Mouse (Mus musculus): Measurements from ENCODE around the gene Nufip2. TPM values are rescaled to one million over a fixed set of nuclear protein-coding genes. Genes with fewer than 3 reads are reported as not detected.

Gene Nufip2
- polyA plus RNA-seq, 1 experiment from 2014 or later: 3.8 TPM

- no peak for ATAC-seq
Observed at GRCm38 (mm10) chr11:77775701-77776400, 89.9 kb downstream of the Nufip2 start.

GRCm38 (mm10) chr11:77777436-77777835, 91.5 kb downstream of the Nufip2 start:
- 92% methylated on average over 17 of the region's 17 CpGs for WGBS
- peaks cover 21% of the 10 kb centered on the region for H3K4me1 ChIP-seq (ENCODE audit: control insufficient read depth, insufficient read depth, low read length)
- H3K4me2 ChIP-seq (ENCODE audit: low read depth, low read length): no peak overlapping the region

More at GRCm38 (mm10) chr11:77775701-77776400, 89.9 kb downstream of the Nufip2 start:
- WGBS: 58% methylated on average over 9 of the region's 9 CpGs
- Histone ChIP-seq H3K4me2 (ENCODE audit: low read depth, low read length) (no peak overlapping the region), H3K9me3 (ENCODE audit: control insufficient read depth, low read length) (no peaks in the 10 kb centered on the region), H3K9ac (ENCODE audit: low read depth, low read length) (no peak overlapping the region), H3K4me3 (ENCODE audit: low read length) (no peak overlapping the region), H3K36me3 (ENCODE audit: control insufficient read depth, insufficient read depth, low read length) (peaks cover 9% of the 10 kb centered on the region; the same call in 1 of the 2 replicates), H3K27ac (ENCODE audit: low read length) (no peak overlapping the region), H3K4me1 (ENCODE audit: control insufficient read depth, insufficient read depth, low read length) (peaks cover 10% of the 10 kb centered on the region; the same call in 1 of the 2 replicates), H3K27me3 (replicated peaks; ENCODE audit: control insufficient read depth, insufficient read depth, low read length) (no peaks in the 10 kb centered on the region)

GRCm38 (mm10) chr11:77777937-77778336, 92.0 kb downstream of the Nufip2 start:
- H3K27ac ChIP-seq (ENCODE audit: low read length): no peak overlapping the region
- ATAC-seq: no peak
- H3K36me3 ChIP-seq (ENCODE audit: control insufficient read depth, insufficient read depth, low read length): peaks cover 9% of the 10 kb centered on the region; the same call in 1 of the 2 replicates
- H3K9me3 ChIP-seq (ENCODE audit: control insufficient read depth, low read length): no peaks in the 10 kb centered on the region
- H3K9ac ChIP-seq (ENCODE audit: low read depth, low read length): no peak overlapping the region
- H3K27me3 ChIP-seq (replicated peaks; ENCODE audit: control insufficient read depth, insufficient read depth, low read length): no peaks in the 10 kb centered on the region
- peaks cover 19% of the 10 kb centered on the region for H3K4me1 ChIP-seq (ENCODE audit: control insufficient read depth, insufficient read depth, low read length)
- H3K4me2 ChIP-seq (ENCODE audit: low read depth, low read length): no peak overlapping the region
- WGBS: 93% methylated on average over 17 of the region's 17 CpGs
- no peak overlapping the region for H3K4me3 ChIP-seq (ENCODE audit: low read length)

More at GRCm38 (mm10) chr11:77777436-77777835, 91.5 kb downstream of the Nufip2 start:
- no peaks in the 10 kb centered on the region for H3K27me3 ChIP-seq (replicated peaks; ENCODE audit: control insufficient read depth, insufficient read depth, low read length)
- H3K36me3 ChIP-seq (ENCODE audit: control insufficient read depth, insufficient read depth, low read length): peaks cover 9% of the 10 kb centered on the region; the same call in 1 of the 2 replicates
- H3K4me3 ChIP-seq (ENCODE audit: low read length): no peak overlapping the region
- ATAC-seq: no peak
- H3K9me3 ChIP-seq (ENCODE audit: control insufficient read depth, low read length): no peaks in the 10 kb centered on the region
- no peak overlapping the region for H3K9ac ChIP-seq (ENCODE audit: low read depth, low read length)
- no peak overlapping the region for H3K27ac ChIP-seq (ENCODE audit: low read length)

- H3K4me3 ChIP-seq (ENCODE audit: low read length): no peak overlapping the region
- H3K27ac ChIP-seq (ENCODE audit: low read length): no peak overlapping the region
- peaks cover 28% of the 10 kb centered on the region for H3K4me1 ChIP-seq (ENCODE audit: control insufficient read depth, insufficient read depth, low read length)
- no peak for ATAC-seq
- no peaks in the 10 kb centered on the region for H3K27me3 ChIP-seq (replicated peaks; ENCODE audit: control insufficient read depth, insufficient read depth, low read length)
- no peak overlapping the region for H3K9ac ChIP-seq (ENCODE audit: low read depth, low read length)
- H3K36me3 ChIP-seq (ENCODE audit: control insufficient read depth, insufficient read depth, low read length): peaks cover 9% of the 10 kb centered on the region; the same call in 1 of the 2 replicates
- H3K4me2 ChIP-seq (ENCODE audit: low read depth, low read length): no peak overlapping the region
- H3K9me3 ChIP-seq (ENCODE audit: control insufficient read depth, low read length): no peaks in the 10 kb centered on the region
- WGBS: 84% methylated on average over 1 of the region's 1 CpGs
Observed at GRCm38 (mm10) chr11:77779240-77779639, 93.3 kb downstream of the Nufip2 start.

- 69% methylated on average over 7 of the region's 7 CpGs for WGBS
- H3K4me3 ChIP-seq (ENCODE audit: low read length): no peak overlapping the region
- H3K9me3 ChIP-seq (ENCODE audit: control insufficient read depth, low read length): no peaks in the 10 kb centered on the region
- peaks cover 9% of the 10 kb centered on the region; the same call in 1 of the 2 replicates for H3K36me3 ChIP-seq (ENCODE audit: control insufficient read depth, insufficient read depth, low read length)
- peaks cover 44% of the 10 kb centered on the region for H3K4me1 ChIP-seq (ENCODE audit: control insufficient read depth, insufficient read depth, low read length)
- no peak for ATAC-seq
- H3K27ac ChIP-seq (ENCODE audit: low read length): no peak overlapping the region
- H3K4me2 ChIP-seq (ENCODE audit: low read depth, low read length): no peak overlapping the region
- H3K9ac ChIP-seq (ENCODE audit: low read depth, low read length): no peak overlapping the region
- no peaks in the 10 kb centered on the region for H3K27me3 ChIP-seq (replicated peaks; ENCODE audit: control insufficient read depth, insufficient read depth, low read length)
Observed at GRCm38 (mm10) chr11:77781088-77781487, 95.1 kb downstream of the Nufip2 start.

- no peaks in the 10 kb centered on the region for H3K9me3 ChIP-seq (ENCODE audit: control insufficient read depth, low read length)
- no peak overlapping the region for H3K4me2 ChIP-seq (ENCODE audit: low read depth, low read length)
- H3K4me3 ChIP-seq (ENCODE audit: low read length): no peak overlapping the region
- ATAC-seq: no peak
- no peaks in the 10 kb centered on the region for H3K27me3 ChIP-seq (replicated peaks; ENCODE audit: control insufficient read depth, insufficient read depth, low read length)
- peaks cover 9% of the 10 kb centered on the region; the same call in 1 of the 2 replicates for H3K36me3 ChIP-seq (ENCODE audit: control insufficient read depth, insufficient read depth, low read length)
- no peak overlapping the region for H3K27ac ChIP-seq (ENCODE audit: low read length)
- H3K4me1 ChIP-seq (ENCODE audit: control insufficient read depth, insufficient read depth, low read length): peaks cover 50% of the 10 kb centered on the region
- WGBS: 85% methylated on average over 7 of the region's 7 CpGs
- peak overlapping the region; percentile 21; the same call in 1 of the 2 replicates for H3K9ac ChIP-seq (ENCODE audit: low read depth, low read length)
Observed at GRCm38 (mm10) chr11:77782104-77782815, 96.3 kb downstream of the Nufip2 start.

GRCm38 (mm10) chr11:77783211-77783746, 97.3 kb downstream of the Nufip2 start:
- H3K4me3 ChIP-seq (ENCODE audit: low read length): no peak overlapping the region
- H3K27me3 ChIP-seq (replicated peaks; ENCODE audit: control insufficient read depth, insufficient read depth, low read length): no peaks in the 10 kb centered on the region
- ATAC-seq: no peak
- peaks cover 50% of the 10 kb centered on the region for H3K4me1 ChIP-seq (ENCODE audit: control insufficient read depth, insufficient read depth, low read length)
- H3K4me2 ChIP-seq (ENCODE audit: low read depth, low read length): peak overlapping the region; percentile 24; the same call in 1 of the 2 replicates
- WGBS: 65% methylated on average over 10 of the region's 10 CpGs
- H3K9me3 ChIP-seq (ENCODE audit: control insufficient read depth, low read length): no peaks in the 10 kb centered on the region
- H3K9ac ChIP-seq (ENCODE audit: low read depth, low read length): peak overlapping the region; percentile 71
- H3K27ac ChIP-seq (ENCODE audit: low read length): peak overlapping the region; percentile 99
- no peaks in the 10 kb centered on the region for H3K36me3 ChIP-seq (ENCODE audit: control insufficient read depth, insufficient read depth, low read length)

- peak overlapping the region; percentile 24 for H3K4me2 ChIP-seq (ENCODE audit: low read depth, low read length)
- 44% methylated on average over 18 of the region's 18 CpGs for WGBS
- H3K4me1 ChIP-seq (ENCODE audit: control insufficient read depth, insufficient read depth, low read length): peaks cover 50% of the 10 kb centered on the region
Observed at GRCm38 (mm10) chr11:77783747-77784646, 98.0 kb downstream of the Nufip2 start.

More at GRCm38 (mm10) chr11:77783747-77784646, 98.0 kb downstream of the Nufip2 start:
- Histone ChIP-seq H3K36me3 (ENCODE audit: control insufficient read depth, insufficient read depth, low read length) (no peaks in the 10 kb centered on the region), H3K27me3 (replicated peaks; ENCODE audit: control insufficient read depth, insufficient read depth, low read length) (no peaks in the 10 kb centered on the region), H3K4me3 (ENCODE audit: low read length) (no peak overlapping the region), H3K27ac (ENCODE audit: low read length) (peak overlapping the region; percentile 99), H3K9me3 (ENCODE audit: control insufficient read depth, low read length) (no peaks in the 10 kb centered on the region), H3K9ac (ENCODE audit: low read depth, low read length) (peak overlapping the region; percentile 71)
- ATAC-seq: 0 out of 2 replicates have a peak, but pooled peaks have one; percentile 16

Measured in intestine, embryonic 16.5 days (tissue).